Mouse (Mus musculus) small intestine, adult 2 months (tissue): Measurements from ENCODE around the gene Idh3b. TPM values are rescaled to one million over a fixed set of nuclear protein-coding genes. Genes with fewer than 3 reads are reported as not detected.
A peak's percentile ranks its signal among the peaks of the same experiment; 100 is the strongest.

Source experiments
- H3K27ac ChIP-seq: fragments of 200-500 bp; 2 replicates; pipeline ENCODE4 v1.5.1; 2012; ENCODE audit warnings: low read depth, low read length, control low read depth, inconsistent platforms; ENCODE audit not compliant: insufficient read depth
- H3K27me3 ChIP-seq: fragments of 200-500 bp; 2 replicates; pipeline ENCODE4 v1.6.1; 2012; ENCODE audit warnings: mild to moderate bottlenecking, moderate library complexity, low read length, inconsistent platforms; ENCODE audit not compliant: control insufficient read depth, insufficient read depth
- H3K36me3 ChIP-seq: fragments of 200-500 bp; 2 replicates; pipeline ENCODE4 v1.6.1; 2012; ENCODE audit warnings: mild to moderate bottlenecking, low read length, control low read depth, inconsistent platforms; ENCODE audit not compliant: control insufficient read depth, insufficient read depth
- H3K4me1 ChIP-seq: fragments of 200-500 bp; 2 replicates; pipeline ENCODE4 v1.6.1; 2012; ENCODE audit warnings: low read length, inconsistent platforms, mixed read lengths; ENCODE audit not compliant: control insufficient read depth, insufficient read depth, insufficient read length
- H3K4me3 ChIP-seq: fragments of 200-500 bp; 2 replicates; pipeline ENCODE4 v1.5.1; 2012; ENCODE audit warnings: low read depth, mild to moderate bottlenecking, control low read depth, inconsistent platforms, low read length, moderate library complexity
- CTCF ChIP-seq: fragments of 200-500 bp; IDR thresholded peaks from 2 replicates; pipeline ENCODE4 v1.5.1; 2012; ENCODE audit warnings: low read depth, mild to moderate bottlenecking, control low read depth, inconsistent platforms, low read length, moderate library complexity, mixed read lengths; ENCODE audit not compliant: insufficient replicate concordance, insufficient read length; ENCODE audit errors: extremely low read depth
- POLR2A ChIP-seq: fragments of 200-500 bp; IDR thresholded peaks from 2 replicates; pipeline ENCODE4 v1.6.1; 2012; ENCODE audit warnings: low read depth, mild to moderate bottlenecking, control low read depth, inconsistent platforms, low read length, moderate library complexity
- WGBS: fragments of 180-500 bp; shearing (Covaris S2); methylation state at CpG from one replicate; pipeline ENCODE4 v1.1.7; 2018; 5-methylcytosine and 5-hydroxymethylcytosine counted together
- polyA plus RNA-seq: library from polyadenylated mRNA; depleted of rRNA; stranded (reverse); fragments of >200 nt; gene quantifications from 2 replicates; pipeline ENCODE4 v1.2.3, GENCODE M21; 2012

The Idh3b gene
- polyA plus RNA-seq, 1 experiment, result 242 TPM

GRCm38 (mm10) chr2:130294936-130295277, 10.6 kb upstream of the Idh3b start, which contains the start of gene Ebf4:
TSS of gene Ebf4 (plus strand) at chr2:130295169.
- 3% methylated on average over 38 of the region's 39 CpGs for WGBS
- H3K4me3 ChIP-seq, result peak within 1 kb of the TSS; percentile 63
- H3K27me3 ChIP-seq, result peaks cover 36% of the 10 kb centered on the region
- H3K36me3 ChIP-seq, result no peaks in the 10 kb centered on the region
- H3K4me1 ChIP-seq, result peaks cover 11% of the 10 kb centered on the region
- no peak for TF ChIP-seq CTCF
- TF ChIP-seq POLR2A, result no peak
- no peak within 1 kb of the TSS for H3K27ac ChIP-seq

- TF ChIP-seq POLR2A (no peak), CTCF (no peak)
- Histone ChIP-seq H3K27me3 (peaks cover 36% of the 10 kb centered on the region), H3K4me1 (peaks cover 11% of the 10 kb centered on the region), H3K36me3 (no peaks in the 10 kb centered on the region), H3K4me3 (peak overlapping the region; percentile 63), H3K27ac (no peak overlapping the region)
- WGBS, result 14% methylated on average over 20 of the region's 20 CpGs
Observed at GRCm38 (mm10) chr2:130294218-130294935, 10.0 kb upstream of the Idh3b start.

DNA sequence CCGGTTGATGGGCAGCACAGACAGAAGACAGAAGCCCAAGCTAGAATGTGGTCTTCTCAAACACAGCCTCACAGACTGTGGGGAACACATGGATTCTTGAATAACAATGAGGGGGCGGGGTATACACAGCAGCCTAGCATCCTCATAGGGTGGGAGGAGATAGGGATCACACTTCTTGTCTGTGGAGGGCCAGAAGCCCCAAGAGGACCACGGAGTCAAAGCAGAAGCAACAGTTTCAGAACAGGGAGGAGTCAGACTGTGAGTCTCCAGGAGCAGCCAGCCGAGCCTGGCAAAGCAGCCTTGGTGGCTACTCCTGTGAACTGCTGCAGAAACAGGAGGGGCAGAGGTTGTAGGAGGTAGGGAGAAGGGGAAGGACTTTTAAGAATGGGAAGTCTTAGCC, 9.1 kb upstream of the Idh3b start:
- no peak overlapping the region for H3K27ac ChIP-seq
- no peak overlapping the region for H3K4me3 ChIP-seq
- 22% methylated on average over 4 of the region's 4 CpGs for WGBS
- no peak for TF ChIP-seq POLR2A
- H3K4me1 ChIP-seq, result peaks cover 11% of the 10 kb centered on the region
- H3K27me3 ChIP-seq, result peaks cover 36% of the 10 kb centered on the region
- no peaks in the 10 kb centered on the region for H3K36me3 ChIP-seq

DNA sequence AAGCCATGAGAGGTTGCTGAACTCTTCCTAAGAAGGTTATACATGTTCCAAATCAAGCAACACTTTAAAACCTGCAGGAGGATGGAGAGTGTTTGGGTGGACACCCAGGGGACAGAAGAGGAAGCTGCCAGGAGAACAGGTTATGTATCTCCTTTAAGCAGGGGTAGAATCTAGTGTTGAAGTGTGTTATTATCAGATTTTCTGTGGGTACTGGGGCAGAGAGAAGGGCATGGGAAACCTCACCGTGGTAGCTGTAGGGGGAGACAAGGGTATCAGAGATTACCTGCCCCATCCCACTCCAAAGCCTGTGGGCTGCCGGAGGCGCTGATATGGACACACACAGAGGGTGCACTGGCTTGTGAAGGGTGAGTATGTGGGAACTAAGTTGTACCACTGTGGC, 8.7 kb upstream of the Idh3b start:
- TF ChIP-seq CTCF (no peak), POLR2A (no peak)
- H3K27ac ChIP-seq, result no peak overlapping the region
- H3K36me3 ChIP-seq, result no peaks in the 10 kb centered on the region
- WGBS, result 58% methylated on average over 3 of the region's 3 CpGs
- peaks cover 11% of the 10 kb centered on the region for H3K4me1 ChIP-seq
- no peak overlapping the region for H3K4me3 ChIP-seq
- H3K27me3 ChIP-seq, result peaks cover 36% of the 10 kb centered on the region

- H3K27ac ChIP-seq, result no peak overlapping the region
- H3K27me3 ChIP-seq, result peaks cover 21% of the 10 kb centered on the region
- H3K4me1 ChIP-seq, result peaks cover 11% of the 10 kb centered on the region
- 7% methylated on average over 8 of the region's 8 CpGs for WGBS
- H3K36me3 ChIP-seq, result no peaks in the 10 kb centered on the region
- TF ChIP-seq CTCF (peak; percentile 80; the same call in 1 of the 2 replicates), POLR2A (no peak)
- H3K4me3 ChIP-seq, result no peak overlapping the region
Observed at GRCm38 (mm10) chr2:130291434-130291833, 7.1 kb upstream of the Idh3b start.

DNA sequence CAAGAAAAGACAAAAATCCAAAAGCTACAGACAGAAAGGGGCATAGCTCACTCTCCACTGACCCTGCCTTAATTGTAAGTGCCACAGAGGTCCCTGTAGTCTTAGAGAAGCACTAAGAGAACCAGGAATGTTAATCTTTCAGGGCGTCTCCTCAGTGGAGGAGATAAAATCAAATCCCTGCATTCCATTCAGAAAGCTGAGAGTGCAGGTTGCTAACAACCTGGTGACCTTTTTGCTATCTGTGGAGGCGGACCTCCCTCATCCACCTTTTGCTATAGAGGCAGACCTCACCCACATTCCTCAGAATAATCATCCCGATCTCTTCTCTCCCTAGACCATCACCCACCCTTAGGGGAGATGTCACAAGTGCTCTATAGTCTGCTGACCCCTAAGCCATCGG, 4.7 kb upstream of the Idh3b start:
- Histone ChIP-seq H3K36me3 (no peaks in the 10 kb centered on the region), H3K4me1 (no peaks in the 10 kb centered on the region), H3K4me3 (no peak overlapping the region), H3K27ac (no peak overlapping the region), H3K27me3 (no peaks in the 10 kb centered on the region)
- 39% methylated on average over 4 of the region's 4 CpGs for WGBS
- TF ChIP-seq POLR2A (no peak), CTCF (no peak)

DNA sequence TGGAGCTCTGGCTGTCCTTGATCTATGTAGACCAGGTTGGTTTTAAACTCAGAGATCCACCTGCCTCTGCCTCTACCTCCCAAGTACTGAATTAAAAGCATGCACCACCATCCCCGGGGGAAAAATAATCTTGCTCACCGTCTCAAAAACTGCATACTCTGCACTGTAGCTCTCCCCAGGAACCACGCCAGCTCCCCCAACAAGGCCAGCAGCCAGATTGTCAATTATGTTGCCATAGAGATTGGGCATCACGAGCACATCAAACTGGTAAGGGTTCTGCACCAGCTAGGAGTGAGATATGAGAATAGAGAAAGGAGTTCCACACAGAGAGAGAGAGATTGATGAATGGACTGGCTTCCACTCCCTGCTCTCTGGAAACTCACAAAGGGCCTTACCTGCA, 3.5 kb downstream of the Idh3b start:
- no peak overlapping the region for H3K4me3 ChIP-seq
- H3K4me1 ChIP-seq, result peaks cover 4% of the 10 kb centered on the region; the same call in 1 of the 2 replicates
- H3K27ac ChIP-seq, result no peak overlapping the region
- TF ChIP-seq POLR2A (no peak), CTCF (no peak)
- H3K27me3 ChIP-seq, result no peaks in the 10 kb centered on the region
- H3K36me3 ChIP-seq, result peaks cover 49% of the 10 kb centered on the region
- 59% methylated on average over 4 of the region's 4 CpGs for WGBS

DNA sequence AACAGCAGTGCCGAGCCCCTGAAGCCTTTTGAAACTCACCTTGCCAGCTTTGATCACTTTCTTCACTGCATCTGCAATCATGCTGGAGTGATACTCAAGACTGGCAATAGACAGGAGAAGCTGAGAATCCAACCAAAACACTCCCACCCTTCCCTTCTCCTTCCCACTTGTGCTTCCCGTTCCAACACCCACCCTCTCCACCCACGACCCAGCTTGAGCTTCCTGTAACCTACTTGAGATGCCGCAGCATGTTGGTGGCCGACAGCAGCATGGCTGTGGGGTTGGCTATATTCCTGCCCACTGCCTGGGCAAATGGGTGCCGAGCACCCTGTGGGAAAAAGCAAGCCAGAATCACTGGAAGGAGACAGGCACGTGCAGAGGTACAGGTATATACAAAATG, 4.1 kb downstream of the Idh3b start:
- Histone ChIP-seq H3K4me1 (peaks cover 4% of the 10 kb centered on the region; the same call in 1 of the 2 replicates), H3K27ac (no peak overlapping the region), H3K36me3 (peaks cover 51% of the 10 kb centered on the region), H3K27me3 (no peaks in the 10 kb centered on the region), H3K4me3 (no peak overlapping the region)
- WGBS, result 51% methylated on average over 7 of the region's 7 CpGs
- TF ChIP-seq POLR2A (no peak), CTCF (no peak)
